In the genomic region with DNA sequence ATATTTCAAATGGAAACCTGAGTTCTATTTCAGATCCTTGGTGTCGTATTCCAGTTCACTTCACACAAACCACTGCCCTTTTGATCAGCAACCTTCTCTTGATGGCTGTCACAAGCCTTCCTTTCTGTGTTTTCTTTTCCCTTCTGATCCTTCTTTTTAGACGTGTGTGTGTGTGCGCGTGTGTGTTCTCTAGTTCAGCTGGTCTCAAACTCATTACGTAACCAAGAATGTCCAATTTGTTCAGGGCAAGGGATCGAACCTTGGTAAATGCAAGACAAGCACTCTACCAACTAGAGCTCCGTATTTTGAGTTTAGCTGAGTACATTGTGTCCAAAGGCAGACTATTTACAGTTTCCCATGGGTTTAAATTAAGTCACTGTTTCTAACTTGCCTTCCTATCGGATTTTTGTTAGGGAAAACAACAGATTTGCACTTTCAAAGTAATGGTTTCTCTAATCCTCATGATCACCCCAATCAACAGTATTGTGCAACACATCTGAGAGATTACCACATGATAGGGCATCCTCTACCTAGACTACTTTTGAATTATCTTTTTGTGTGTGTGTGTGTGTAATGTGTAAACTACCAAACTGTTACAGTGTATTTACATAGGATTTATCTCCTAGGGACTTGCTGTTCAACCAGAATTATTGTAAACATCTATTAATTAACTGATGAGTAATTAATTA, we compare ENCODE assay signal across 7 mouse cellular contexts. TPM values are rescaled to one million over a fixed set of nuclear protein-coding genes. Genes with fewer than 3 reads are reported as not detected.
DNase-seq lines count a peak whose midpoint lies in the region; ATAC-seq lines count a peak whose summit lies in the region.

No protein-coding gene starts in this region.

- H3K4me3 ChIP-seq in megakaryocyte, embryonic 14.5 days (replicated peaks), result peak overlapping the region; percentile 97
- H3K4me3 ChIP-seq in forebrain, embryonic 11.5 days (ENCODE audit: low read depth, low read length), result peak overlapping the region; percentile 89
- peak overlapping the region; percentile 91 for H3K4me3 ChIP-seq in limb, embryonic 13.5 days
- peak overlapping the region; percentile 90 for H3K4me3 ChIP-seq in stomach, embryonic 14.5 days (ENCODE audit: low read depth, low read length)

- H3K27me3 ChIP-seq in megakaryocyte, embryonic 14.5 days (replicated peaks), result no peaks in the 10 kb centered on the region
- no peaks in the 10 kb centered on the region for H3K27me3 ChIP-seq in forebrain, embryonic 11.5 days (ENCODE audit: control insufficient read depth, insufficient read depth, low read length)
- H3K27me3 ChIP-seq in limb, embryonic 13.5 days, result no peaks in the 10 kb centered on the region
- no peaks in the 10 kb centered on the region for H3K27me3 ChIP-seq in stomach, embryonic 14.5 days (ENCODE audit: control insufficient read depth, insufficient read depth, low read length)

- peak overlapping the region; percentile 90 for H3K4me2 ChIP-seq in forebrain, embryonic 11.5 days (ENCODE audit: low read depth, low read length, severe bottlenecking)
- peak overlapping the region; percentile 86 for H3K4me2 ChIP-seq in limb, embryonic 13.5 days (replicated peaks)
- peak overlapping the region; percentile 75 for H3K4me2 ChIP-seq in stomach, embryonic 14.5 days (replicated peaks; ENCODE audit: low read depth, low read length)

- 4% methylated on average over 8 of the region's 8 CpGs for WGBS in forebrain, embryonic 11.5 days
- WGBS in limb, embryonic 13.5 days, result 2% methylated on average over 8 of the region's 8 CpGs
- WGBS in stomach, embryonic 14.5 days, result 5% methylated on average over 8 of the region's 8 CpGs

- ATAC-seq in megakaryocyte, adult 5-6 weeks (ENCODE audit: poor library complexity, severe bottlenecking), result no peak
- no peak for ATAC-seq in forebrain, embryonic 11.5 days (replicated peaks; ENCODE audit: low FRiP score)
- ATAC-seq in limb, embryonic 13.5 days (ENCODE audit: low FRiP score, low read depth), result no peak
- ATAC-seq in stomach, embryonic 14.5 days (ENCODE audit: insufficient number of reproducible peaks, insufficient read depth, low FRiP score, low read depth), result no peak

- no peak for DNase-seq in forebrain, embryonic 11.5 days (ENCODE audit: low spot score)
- DNase-seq in left cerebral cortex, adult 9 months (ENCODE audit: low spot score in 2 of 2), result no peak
- DNase-seq in cerebellum, adult 18-20 months, result no peak

- no peaks in the 10 kb centered on the region for H3K9me3 ChIP-seq in megakaryocyte, embryonic 14.5 days
- no peaks in the 10 kb centered on the region for H3K9me3 ChIP-seq in forebrain, embryonic 11.5 days (ENCODE audit: control insufficient read depth, low read length)
- H3K9me3 ChIP-seq in limb, embryonic 13.5 days, result no peaks in the 10 kb centered on the region
- no peaks in the 10 kb centered on the region for H3K9me3 ChIP-seq in stomach, embryonic 14.5 days (ENCODE audit: control insufficient read depth, low read depth, low read length)

- peaks cover 74% of the 10 kb centered on the region for H3K4me1 ChIP-seq in megakaryocyte, embryonic 14.5 days
- H3K4me1 ChIP-seq in forebrain, embryonic 11.5 days (replicated peaks; ENCODE audit: control insufficient read depth, insufficient read depth, low read length), result peaks cover 18% of the 10 kb centered on the region
- peaks cover 67% of the 10 kb centered on the region for H3K4me1 ChIP-seq in limb, embryonic 13.5 days
- H3K4me1 ChIP-seq in stomach, embryonic 14.5 days (ENCODE audit: control insufficient read depth, insufficient read depth, low read length), result peaks cover 55% of the 10 kb centered on the region

- H3K9ac ChIP-seq in forebrain, embryonic 11.5 days (ENCODE audit: low read length), result peak overlapping the region; percentile 83
- H3K9ac ChIP-seq in limb, embryonic 13.5 days, result peak overlapping the region; percentile 96
- peak overlapping the region; percentile 86; the same call in 1 of the 2 replicates for H3K9ac ChIP-seq in stomach, embryonic 14.5 days (replicated peaks; ENCODE audit: low read depth, low read length)

- peak overlapping the region; percentile 92 for H3K27ac ChIP-seq in forebrain, embryonic 11.5 days (ENCODE audit: low read depth, low read length)
- H3K27ac ChIP-seq in limb, embryonic 13.5 days, result peak overlapping the region; percentile 96
- H3K27ac ChIP-seq in stomach, embryonic 14.5 days (ENCODE audit: low read length), result peak overlapping the region; percentile 96

- peaks cover under 1% of the 10 kb centered on the region for H3K36me3 ChIP-seq in megakaryocyte, embryonic 14.5 days (replicated peaks; ENCODE audit: low read length)
- H3K36me3 ChIP-seq in forebrain, embryonic 11.5 days (ENCODE audit: control insufficient read depth, insufficient read depth, low read length), result no peaks in the 10 kb centered on the region
- no peaks in the 10 kb centered on the region for H3K36me3 ChIP-seq in limb, embryonic 13.5 days
- H3K36me3 ChIP-seq in stomach, embryonic 14.5 days (ENCODE audit: control insufficient read depth, insufficient read depth, low read length), result no peaks in the 10 kb centered on the region

RNA-seq across cellular contexts. Expression of gene Josd1, which starts 0.7 kb away (rescaled TPM):
- polyA plus RNA-seq in megakaryocyte, embryonic 14.5 days (2012; ENCODE audit: insufficient read depth, low replicate concordance), result 5.4 and 16.7 TPM in 2 replicates
- total RNA-seq in megakaryocyte, adult 5-6 weeks (2015), result 6.7 and 8.0 TPM in 2 replicates
- total RNA-seq in megakaryocyte, adult 5-6 weeks (2017), result 10.7 and 13.0 TPM in 2 replicates
- polyA plus RNA-seq in forebrain, embryonic 11.5 days (2014; fragmentation: Nextera tagmentation; extraction: Ambion mirVana), result 13.4 and 13.8 TPM in 2 replicates
- polyA plus RNA-seq in limb, embryonic 13.5 days (2015; fragmentation: Nextera tagmentation; extraction: Ambion mirVana), result 24.8 and 26.7 TPM in 2 replicates
- 15.3 and 16.0 TPM in 2 replicates for polyA plus RNA-seq in stomach, embryonic 14.5 days (2014; fragmentation: Nextera tagmentation; extraction: Ambion mirVana)

RNA-seq across cellular contexts. Expression of gene Gtpbp1, which starts 2.2 kb away (rescaled TPM):
- polyA plus RNA-seq in megakaryocyte, embryonic 14.5 days (2012; ENCODE audit: insufficient read depth, low replicate concordance), result 42.4 and 70.4 TPM in 2 replicates
- 31.2 and 31.9 TPM in 2 replicates for total RNA-seq in megakaryocyte, adult 5-6 weeks (2015)
- total RNA-seq in megakaryocyte, adult 5-6 weeks (2017), result 36.8 and 56.8 TPM in 2 replicates
- polyA plus RNA-seq in forebrain, embryonic 11.5 days (2014; fragmentation: Nextera tagmentation; extraction: Ambion mirVana), result 53.4 and 54.3 TPM in 2 replicates
- polyA plus RNA-seq in limb, embryonic 13.5 days (2015; fragmentation: Nextera tagmentation; extraction: Ambion mirVana), result 37.1 and 40.8 TPM in 2 replicates
- 24.7 and 27.2 TPM in 2 replicates for polyA plus RNA-seq in stomach, embryonic 14.5 days (2014; fragmentation: Nextera tagmentation; extraction: Ambion mirVana)

RNA-seq across cellular contexts. Expression of gene Tomm22, which starts 17.8 kb away (rescaled TPM):
- polyA plus RNA-seq in megakaryocyte, embryonic 14.5 days (2012; ENCODE audit: insufficient read depth, low replicate concordance), result 60.9 and 120 TPM in 2 replicates
- 161 and 184 TPM in 2 replicates for total RNA-seq in megakaryocyte, adult 5-6 weeks (2015)
- total RNA-seq in megakaryocyte, adult 5-6 weeks (2017), result 81.2 and 82.1 TPM in 2 replicates
- polyA plus RNA-seq in forebrain, embryonic 11.5 days (2014; fragmentation: Nextera tagmentation; extraction: Ambion mirVana), result 271 and 288 TPM in 2 replicates
- 221 and 226 TPM in 2 replicates for polyA plus RNA-seq in limb, embryonic 13.5 days (2015; fragmentation: Nextera tagmentation; extraction: Ambion mirVana)
- 236 and 237 TPM in 2 replicates for polyA plus RNA-seq in stomach, embryonic 14.5 days (2014; fragmentation: Nextera tagmentation; extraction: Ambion mirVana)

RNA-seq across cellular contexts. Expression of gene Cby1, which starts 29.4 kb away (rescaled TPM):
- 122 and 127 TPM in 2 replicates for polyA plus RNA-seq in megakaryocyte, embryonic 14.5 days (2012; ENCODE audit: insufficient read depth, low replicate concordance)
- 9.9 and 12.9 TPM in 2 replicates for total RNA-seq in megakaryocyte, adult 5-6 weeks (2015)
- 45.0 and 52.0 TPM in 2 replicates for total RNA-seq in megakaryocyte, adult 5-6 weeks (2017)
- 78.8 and 81.6 TPM in 2 replicates for polyA plus RNA-seq in forebrain, embryonic 11.5 days (2014; fragmentation: Nextera tagmentation; extraction: Ambion mirVana)
- 55.1 and 59.5 TPM in 2 replicates for polyA plus RNA-seq in limb, embryonic 13.5 days (2015; fragmentation: Nextera tagmentation; extraction: Ambion mirVana)
- polyA plus RNA-seq in stomach, embryonic 14.5 days (2014; fragmentation: Nextera tagmentation; extraction: Ambion mirVana), result 45.0 and 49.5 TPM in 2 replicates

RNA-seq across cellular contexts. Expression of gene Fam227a, which starts 29.7 kb away (rescaled TPM):
- polyA plus RNA-seq in megakaryocyte, embryonic 14.5 days (2012; ENCODE audit: insufficient read depth, low replicate concordance), result 0.38 and 2.9 TPM in 2 replicates
- 0.20 and 0.87 TPM in 2 replicates for total RNA-seq in megakaryocyte, adult 5-6 weeks (2015)
- total RNA-seq in megakaryocyte, adult 5-6 weeks (2017), result 0.12 and 1.2 TPM in 2 replicates
- 4.5 and 4.7 TPM in 2 replicates for polyA plus RNA-seq in forebrain, embryonic 11.5 days (2014; fragmentation: Nextera tagmentation; extraction: Ambion mirVana)
- polyA plus RNA-seq in limb, embryonic 13.5 days (2015; fragmentation: Nextera tagmentation; extraction: Ambion mirVana), result 1.4 and 2.2 TPM in 2 replicates
- polyA plus RNA-seq in stomach, embryonic 14.5 days (2014; fragmentation: Nextera tagmentation; extraction: Ambion mirVana), result 1.6 and 3.0 TPM in 2 replicates
